Mouse (Mus musculus): Measurements from ENCODE around the gene Tnks2.

GRCm38 (mm10) chr19:36932097-36932496 lies 98.1 kb downstream of the Tnks2 start:
- TF ChIP-seq CTCF (IDR thresholded peaks at IDR 0.05; ENCODE audit: borderline replicate concordance, control insufficient read depth, extremely low read depth, insufficient read depth, low read length, poor library complexity) (no peak), POLR2A (IDR thresholded peaks at IDR 0.05; ENCODE audit: control insufficient read depth, extremely low read depth, insufficient read depth, low read length, poor library complexity) (no peak)

Measured in thymus, adult 2 months (tissue).